Mouse (Mus musculus): ENCODE results near the gene Brat1.

DNA sequence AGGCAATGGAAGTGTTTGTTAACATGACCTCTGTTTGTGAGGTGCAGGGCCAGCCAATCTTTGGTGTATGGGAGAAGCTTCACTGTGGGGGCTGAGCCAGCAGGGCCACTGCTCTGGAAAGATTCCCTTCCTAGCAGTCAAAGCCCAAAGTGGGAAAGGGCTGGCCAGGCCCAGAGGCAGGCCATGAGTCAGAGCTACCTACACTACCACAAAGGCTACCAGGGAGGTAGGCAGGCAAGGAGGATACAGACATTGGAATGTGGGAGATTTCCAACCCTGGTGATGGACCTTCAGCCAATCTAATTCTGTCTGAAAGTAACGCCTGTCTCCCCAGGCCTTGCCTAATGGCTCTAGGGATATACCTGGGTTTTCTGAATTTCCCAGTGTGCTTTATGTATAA is 23.9 kb upstream of the Brat1 start:
- no peak for TF ChIP-seq CTCF (IDR thresholded peaks at IDR 0.05; ENCODE audit: low read depth, low read length)
- no peak for TF ChIP-seq POLR2A (IDR thresholded peaks at IDR 0.05; ENCODE audit: extremely low read depth, insufficient read depth, low read length)

Data from liver, adult 2 months (tissue).